Comparison of ENCODE assay signal across 17 mouse cellular contexts in genomic region chr5:111843622-111844239, GRCm38 (mm10).
A peak's percentile ranks its signal among the peaks of the same experiment; 100 is the strongest.
DNase-seq lines count a peak whose midpoint lies in the region; ATAC-seq and TF ChIP-seq lines count a peak whose summit lies in the region.
"Had no signal": no experiment of that assay in that cellular context is flagged by ENCODE, and none has a peak within 500 bp of the region (broad histone marks: within the 10 kb centered on the region; RNA-seq: fewer than 3 reads in every experiment).

No protein-coding gene starts in this region.

- no peak for ATAC-seq in embryonic facial prominence, embryonic 13.5 days (ENCODE audit: insufficient number of reproducible peaks, insufficient read depth, low FRiP score, low TSS enrichment, low read depth)
- ATAC-seq in embryonic facial prominence, embryonic 15.5 days (ENCODE audit: insufficient number of reproducible peaks, low FRiP score, low TSS enrichment, low read depth) = no peak
- peak; percentile 91 for ATAC-seq in forebrain, postnatal 0 days
- ATAC-seq in midbrain, embryonic 13.5 days = peak; percentile 47; the same call in 1 of the 2 replicates
- no peak for ATAC-seq in kidney, embryonic 16.5 days (ENCODE audit: low FRiP score, low TSS enrichment)
- no peak for ATAC-seq in intestine, embryonic 16.5 days
- ATAC-seq: liver, postnatal 0 days had no signal

- no peak for DNase-seq in embryonic facial prominence, embryonic 10.5 days (ENCODE audit: low spot score)
- DNase-seq in forebrain, postnatal 0 days = peak; percentile 66
- DNase-seq in spleen, postnatal 14 days (ENCODE audit: low spot score in 2 of 2) = no peak
- DNase-seq: adrenal gland, postnatal 10 days; cerebellum, adult 18-20 months; heart, adult 2 months; liver, postnatal 0 days; lung, postnatal 36 days; right cerebral cortex, postnatal 14 days; thymus, postnatal 25 days had no signal

- H3K9me3 ChIP-seq in embryonic facial prominence, embryonic 13.5 days = no peaks in the 10 kb centered on the region
- H3K9me3 ChIP-seq in embryonic facial prominence, embryonic 10.5 days = 0 out of 2 replicates have a peak, but pooled peaks cover 3% of the 10 kb centered on the region
- no peaks in the 10 kb centered on the region for H3K9me3 ChIP-seq in embryonic facial prominence, embryonic 15.5 days (replicated peaks)
- no peaks in the 10 kb centered on the region for H3K9me3 ChIP-seq in forebrain, postnatal 0 days (ENCODE audit: low read length)
- H3K9me3 ChIP-seq in midbrain, embryonic 13.5 days = no peaks in the 10 kb centered on the region
- H3K9me3 ChIP-seq in kidney, embryonic 16.5 days (ENCODE audit: low read length) = no peaks in the 10 kb centered on the region
- H3K9me3 ChIP-seq in intestine, embryonic 16.5 days (ENCODE audit: control insufficient read depth, low read length) = no peaks in the 10 kb centered on the region
- H3K9me3 ChIP-seq: limb, embryonic 15.5 days had no signal

- H3K27ac ChIP-seq in embryonic facial prominence, embryonic 13.5 days = no peak overlapping the region
- H3K27ac ChIP-seq in embryonic facial prominence, embryonic 10.5 days (replicated peaks) = no peak overlapping the region
- H3K27ac ChIP-seq in embryonic facial prominence, embryonic 15.5 days (replicated peaks) = no peak overlapping the region
- H3K27ac ChIP-seq in forebrain, postnatal 0 days (ENCODE audit: low read depth, low read length) = peak overlapping the region; percentile 87
- H3K27ac ChIP-seq in midbrain, embryonic 13.5 days = peak overlapping the region; percentile 80
- no peak overlapping the region for H3K27ac ChIP-seq in kidney, embryonic 16.5 days (ENCODE audit: low read length)
- H3K27ac ChIP-seq in intestine, embryonic 16.5 days (ENCODE audit: low read length) = no peak overlapping the region
- H3K27ac ChIP-seq: heart, adult 2 months; limb, embryonic 15.5 days had no signal

- no peak overlapping the region for H3K4me3 ChIP-seq in embryonic facial prominence, embryonic 13.5 days
- H3K4me3 ChIP-seq in embryonic facial prominence, embryonic 10.5 days = no peak overlapping the region
- no peak overlapping the region for H3K4me3 ChIP-seq in embryonic facial prominence, embryonic 15.5 days (replicated peaks)
- no peak overlapping the region for H3K4me3 ChIP-seq in forebrain, postnatal 0 days (ENCODE audit: low read depth, low read length)
- H3K4me3 ChIP-seq in midbrain, embryonic 13.5 days (replicated peaks) = no peak overlapping the region
- no peak overlapping the region for H3K4me3 ChIP-seq in kidney, embryonic 16.5 days (ENCODE audit: low read length)
- no peak overlapping the region for H3K4me3 ChIP-seq in intestine, embryonic 16.5 days (ENCODE audit: low read length)
- H3K4me3 ChIP-seq: heart, adult 2 months; limb, embryonic 15.5 days had no signal

- no peak overlapping the region for H3K9ac ChIP-seq in embryonic facial prominence, embryonic 13.5 days
- no peak overlapping the region for H3K9ac ChIP-seq in embryonic facial prominence, embryonic 15.5 days
- peak overlapping the region; percentile 33; the same call in 1 of the 2 replicates for H3K9ac ChIP-seq in forebrain, postnatal 0 days
- no peak overlapping the region for H3K9ac ChIP-seq in midbrain, embryonic 13.5 days (replicated peaks)
- no peak overlapping the region for H3K9ac ChIP-seq in kidney, embryonic 16.5 days (replicated peaks; ENCODE audit: low read length)
- no peak overlapping the region for H3K9ac ChIP-seq in intestine, embryonic 16.5 days (ENCODE audit: low read depth, low read length)
- H3K9ac ChIP-seq: limb, embryonic 15.5 days; liver, postnatal 0 days had no signal

- H3K4me2 ChIP-seq in embryonic facial prominence, embryonic 13.5 days = peak overlapping the region; percentile 14; the same call in 1 of the 2 replicates
- peak overlapping the region; percentile 10; the same call in 1 of the 2 replicates for H3K4me2 ChIP-seq in embryonic facial prominence, embryonic 15.5 days (replicated peaks)
- peak overlapping the region; percentile 25 for H3K4me2 ChIP-seq in forebrain, postnatal 0 days (ENCODE audit: low read depth)
- peak overlapping the region; percentile 9; the same call in 1 of the 2 replicates for H3K4me2 ChIP-seq in midbrain, embryonic 13.5 days (replicated peaks)
- H3K4me2 ChIP-seq in kidney, embryonic 16.5 days (replicated peaks; ENCODE audit: low read depth, low read length) = no peak overlapping the region
- H3K4me2 ChIP-seq in intestine, embryonic 16.5 days (ENCODE audit: low read depth, low read length) = no peak overlapping the region
- H3K4me2 ChIP-seq: limb, embryonic 15.5 days had no signal

- peaks cover 18% of the 10 kb centered on the region for H3K4me1 ChIP-seq in embryonic facial prominence, embryonic 13.5 days
- H3K4me1 ChIP-seq in embryonic facial prominence, embryonic 10.5 days = peaks cover 34% of the 10 kb centered on the region
- H3K4me1 ChIP-seq in embryonic facial prominence, embryonic 15.5 days = 0 out of 2 replicates have a peak, but pooled peaks cover 6% of the 10 kb centered on the region
- H3K4me1 ChIP-seq in forebrain, postnatal 0 days (ENCODE audit: insufficient read depth) = peaks cover 17% of the 10 kb centered on the region
- H3K4me1 ChIP-seq in midbrain, embryonic 13.5 days (replicated peaks) = peaks cover 35% of the 10 kb centered on the region
- H3K4me1 ChIP-seq in kidney, embryonic 16.5 days (ENCODE audit: insufficient read depth, low read length) = peaks cover 7% of the 10 kb centered on the region
- H3K4me1 ChIP-seq in intestine, embryonic 16.5 days (ENCODE audit: control insufficient read depth, insufficient read depth, low read length) = no peaks in the 10 kb centered on the region
- H3K4me1 ChIP-seq: limb, embryonic 15.5 days had no signal

- H3K36me3 ChIP-seq in embryonic facial prominence, embryonic 13.5 days = no peaks in the 10 kb centered on the region
- no peaks in the 10 kb centered on the region for H3K36me3 ChIP-seq in embryonic facial prominence, embryonic 10.5 days (replicated peaks)
- no peaks in the 10 kb centered on the region for H3K36me3 ChIP-seq in embryonic facial prominence, embryonic 15.5 days
- H3K36me3 ChIP-seq in forebrain, postnatal 0 days (ENCODE audit: insufficient read depth) = no peaks in the 10 kb centered on the region
- H3K36me3 ChIP-seq in midbrain, embryonic 13.5 days = no peaks in the 10 kb centered on the region
- no peaks in the 10 kb centered on the region for H3K36me3 ChIP-seq in kidney, embryonic 16.5 days (ENCODE audit: insufficient read depth, low read length)
- H3K36me3 ChIP-seq in intestine, embryonic 16.5 days (ENCODE audit: control insufficient read depth, insufficient read depth, low read length) = no peaks in the 10 kb centered on the region
- H3K36me3 ChIP-seq: limb, embryonic 15.5 days had no signal

- no peak for TF ChIP-seq CTCF in forebrain, postnatal 0 days (IDR thresholded peaks at IDR 0.05; ENCODE audit: low read depth)

- H3K27me3 ChIP-seq in embryonic facial prominence, embryonic 13.5 days = peaks cover 19% of the 10 kb centered on the region; the same call in 1 of the 2 replicates
- H3K27me3 ChIP-seq in embryonic facial prominence, embryonic 10.5 days (replicated peaks; ENCODE audit: low read depth, poor library complexity, severe bottlenecking) = peaks cover 48% of the 10 kb centered on the region
- H3K27me3 ChIP-seq in embryonic facial prominence, embryonic 15.5 days = peaks cover 4% of the 10 kb centered on the region; the same call in 1 of the 2 replicates
- H3K27me3 ChIP-seq in forebrain, postnatal 0 days (ENCODE audit: insufficient read depth, low read length) = no peaks in the 10 kb centered on the region
- H3K27me3 ChIP-seq in midbrain, embryonic 13.5 days = peaks cover 18% of the 10 kb centered on the region
- H3K27me3 ChIP-seq in kidney, embryonic 16.5 days (ENCODE audit: insufficient read depth, low read length) = peaks cover 3% of the 10 kb centered on the region; the same call in 1 of the 2 replicates
- H3K27me3 ChIP-seq in intestine, embryonic 16.5 days (replicated peaks; ENCODE audit: control insufficient read depth, insufficient read depth, low read length) = no peaks in the 10 kb centered on the region
- H3K27me3 ChIP-seq: CH12.LX had no signal

- 30% methylated on average over 17 of the region's 17 CpGs for WGBS in embryonic facial prominence, embryonic 13.5 days
- 37% methylated on average over 17 of the region's 17 CpGs for WGBS in embryonic facial prominence, embryonic 10.5 days
- WGBS in embryonic facial prominence, embryonic 15.5 days = 31% methylated on average over 17 of the region's 17 CpGs
- WGBS in forebrain, postnatal 0 days = 6% methylated on average over 17 of the region's 17 CpGs
- 23% methylated on average over 17 of the region's 17 CpGs for WGBS in midbrain, embryonic 13.5 days
- WGBS in kidney, embryonic 16.5 days = 54% methylated on average over 17 of the region's 17 CpGs
- 41% methylated on average over 17 of the region's 17 CpGs for WGBS in intestine, embryonic 16.5 days

Comparison
In these comparisons a context has a peak if more than half of its experiments do, and no peak if none do; other contexts are left out.
1. ATAC-seq: peak in forebrain, postnatal 0 days (single experiment) and midbrain, embryonic 13.5 days (single experiment); none in embryonic facial prominence, embryonic 13.5 days (single experiment), embryonic facial prominence, embryonic 15.5 days (single experiment), kidney, embryonic 16.5 days (single experiment) and intestine, embryonic 16.5 days (single experiment).
2. H3K27ac ChIP-seq: peak in forebrain, postnatal 0 days (single experiment) and midbrain, embryonic 13.5 days (single experiment); none in embryonic facial prominence, embryonic 13.5 days (single experiment), embryonic facial prominence, embryonic 10.5 days (single experiment), embryonic facial prominence, embryonic 15.5 days (single experiment), kidney, embryonic 16.5 days (single experiment) and intestine, embryonic 16.5 days (single experiment).
3. H3K4me2 ChIP-seq: peak in embryonic facial prominence, embryonic 13.5 days (single experiment), embryonic facial prominence, embryonic 15.5 days (single experiment), forebrain, postnatal 0 days (single experiment) and midbrain, embryonic 13.5 days (single experiment); none in kidney, embryonic 16.5 days (single experiment) and intestine, embryonic 16.5 days (single experiment).